Comparison of ENCODE assay signal across 8 mouse cellular contexts in the genomic region with DNA sequence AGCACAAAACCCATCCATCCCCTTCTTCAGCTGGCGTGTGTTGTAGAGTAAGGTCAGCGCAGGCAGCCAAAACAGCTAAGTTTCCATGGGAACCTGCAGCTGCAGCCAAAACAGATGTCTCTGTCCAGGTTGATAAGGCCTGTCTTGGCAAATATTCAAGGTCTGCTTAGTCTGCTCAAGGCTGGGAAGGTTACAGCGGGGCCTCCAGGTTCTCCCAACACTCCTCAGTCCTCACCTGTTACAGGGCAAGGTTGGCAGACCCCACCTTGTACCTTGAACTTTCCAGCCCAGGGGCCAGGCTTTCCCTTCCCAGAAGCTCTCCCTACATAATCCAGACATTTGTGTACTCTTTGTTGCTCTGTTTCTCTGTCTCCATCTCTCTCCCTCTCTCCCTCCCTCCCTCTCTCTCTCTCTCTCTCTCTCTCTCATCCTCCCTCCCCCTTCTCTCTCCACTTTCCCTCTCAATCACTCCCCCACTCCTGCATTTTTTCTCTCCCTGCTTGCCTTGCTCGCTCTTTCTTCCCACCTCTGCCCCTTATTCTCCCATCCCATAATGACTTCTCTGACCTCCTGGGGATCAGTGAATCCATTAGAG. TPM values are rescaled to one million over a fixed set of nuclear protein-coding genes. Genes with fewer than 3 reads are reported as not detected.
DNase-seq lines count a peak whose midpoint lies in the region; ATAC-seq and TF ChIP-seq lines count a peak whose summit lies in the region.

No protein-coding gene starts in this region.

- no peak overlapping the region for H3K4me3 ChIP-seq in limb, embryonic 13.5 days
- no peak overlapping the region for H3K4me3 ChIP-seq in neural tube, embryonic 11.5 days (ENCODE audit: low read depth, low read length)

- 8% methylated on average over 4 of the region's 4 CpGs for WGBS in limb, embryonic 13.5 days
- WGBS in neural tube, embryonic 11.5 days = 12% methylated on average over 4 of the region's 4 CpGs

- peak; percentile 69; the same call in 1 of the 2 replicates for ATAC-seq in limb, embryonic 13.5 days (ENCODE audit: low FRiP score, low read depth)
- no peak for ATAC-seq in neural tube, embryonic 11.5 days (ENCODE audit: insufficient read depth, low FRiP score, low TSS enrichment)
- no peak for ATAC-seq in inflammation-experienced regulatory T-cells, adult 6 months

- H3K9me3 ChIP-seq in limb, embryonic 13.5 days = no peaks in the 10 kb centered on the region
- H3K9me3 ChIP-seq in neural tube, embryonic 11.5 days (ENCODE audit: control insufficient read depth, low read length) = no peaks in the 10 kb centered on the region

- no peak overlapping the region for H3K27ac ChIP-seq in limb, embryonic 13.5 days
- no peak overlapping the region for H3K27ac ChIP-seq in neural tube, embryonic 11.5 days (ENCODE audit: low read depth, low read length)

- DNase-seq in NIH3T3 (ENCODE audit: low read depth) = peak; percentile 40
- peak; percentile 65 for DNase-seq in brain, embryonic 14.5 days (ENCODE audit: low read depth)
- DNase-seq in heart, adult 9 months (ENCODE audit: low spot score in 2 of 2) = peak; percentile 46 to 52
- DNase-seq in neural tube, embryonic 11.5 days (ENCODE audit: low spot score) = peak; percentile 15
- no peak for DNase-seq in left cerebral cortex, adult 9 months (ENCODE audit: low spot score in 2 of 2)
- DNase-seq in thymus, postnatal 25 days = no peak

- peak overlapping the region; percentile 66 for H3K4me2 ChIP-seq in limb, embryonic 13.5 days (replicated peaks)
- peak overlapping the region; percentile 54 for H3K4me2 ChIP-seq in neural tube, embryonic 11.5 days (ENCODE audit: low read depth)

- peaks cover 12% of the 10 kb centered on the region; the same call in 1 of the 2 replicates for H3K4me1 ChIP-seq in limb, embryonic 13.5 days
- no peaks in the 10 kb centered on the region for H3K4me1 ChIP-seq in neural tube, embryonic 11.5 days (ENCODE audit: control insufficient read depth, insufficient read depth, low read length)

- H3K27me3 ChIP-seq in limb, embryonic 13.5 days = no peaks in the 10 kb centered on the region
- no peaks in the 10 kb centered on the region for H3K27me3 ChIP-seq in neural tube, embryonic 11.5 days (ENCODE audit: control insufficient read depth, insufficient read depth, low read length)

- TF ChIP-seq POLR2A in brain, embryonic 14.5 days (IDR thresholded peaks at IDR 0.05; ENCODE audit: borderline replicate concordance, extremely low read depth, insufficient read depth, insufficient read length, poor library complexity, severe bottlenecking) = no peak

- no peaks in the 10 kb centered on the region for H3K36me3 ChIP-seq in limb, embryonic 13.5 days
- no peaks in the 10 kb centered on the region for H3K36me3 ChIP-seq in neural tube, embryonic 11.5 days (ENCODE audit: control insufficient read depth, insufficient read depth, low read length)

- H3K9ac ChIP-seq in limb, embryonic 13.5 days = no peak overlapping the region
- no peak overlapping the region for H3K9ac ChIP-seq in neural tube, embryonic 11.5 days (ENCODE audit: low read length)

- no peak for TF ChIP-seq CTCF in brain, embryonic 14.5 days (IDR thresholded peaks at IDR 0.05; ENCODE audit: borderline replicate concordance, extremely low read depth, insufficient read depth, insufficient read length)

RNA-seq across cellular contexts. Expression of gene Gm17332, which starts 12.1 kb away (rescaled TPM):
- not detected in 2 replicates for polyA plus RNA-seq in brain, embryonic 14.5 days (2012; rRNA removed)
- not detected in 2 replicates for polyA plus RNA-seq in limb, embryonic 13.5 days (2015; fragmentation: Nextera tagmentation; extraction: Ambion mirVana)
- not detected in 2 replicates for polyA plus RNA-seq in neural tube, embryonic 11.5 days (2014; fragmentation: Nextera tagmentation; extraction: Ambion mirVana)
- polyA plus RNA-seq in inflammation-experienced regulatory T-cells, adult 6 months (2017; shearing (Covaris generic)) = not detected

Comparison
In these comparisons a context has a peak if more than half of its experiments do, and no peak if none do; other contexts are left out.
1. DNase-seq: peak in NIH3T3 (single experiment), brain, embryonic 14.5 days (single experiment), heart, adult 9 months (2 of 2) and neural tube, embryonic 11.5 days (single experiment); none in left cerebral cortex, adult 9 months (0 of 2) and thymus, postnatal 25 days (single experiment).